Mouse (Mus musculus) liver, embryonic 11.5 days (tissue): ENCODE measurements at regions not wholly inside any gene's neighbourhood (a gene's known extent, or its start where the extent isn't known, plus 50 kb on each side); places are given as distances from the start of the nearest gene placed in this dataset.

Source experiments
- ATAC-seq: fragments of 200-750 bp; cut with Nextera tagmentation; replicated peaks from 2 replicates; pipeline ENCODE4 v1.8.0; 2017; ENCODE audit warnings: moderate number of reproducible peaks, mild to moderate bottlenecking, moderate TSS enrichment, moderate library complexity; ENCODE audit not compliant: low FRiP score
- DNase-seq: peaks from one replicate; pipeline ENCODE4 v3.0.0-alpha.2; 2017; ENCODE audit warnings: low spot score
- H3K27ac ChIP-seq: fragments of 300-500 bp; sonication (generic); 2 replicates; pipeline ENCODE4 v1.5.1; 2014; ENCODE audit warnings: mild to moderate bottlenecking, low read depth, low read length, control low read depth
- H3K27me3 ChIP-seq: fragments of 300-500 bp; sonication (generic); replicated peaks from 2 replicates; pipeline ENCODE4 v1.6.1; 2014; ENCODE audit warnings: low read length, mixed read lengths; ENCODE audit not compliant: control insufficient read depth, insufficient read depth
- H3K36me3 ChIP-seq: fragments of 300-500 bp; sonication (generic); 2 replicates; pipeline ENCODE4 v1.6.1; 2014; ENCODE audit warnings: mild to moderate bottlenecking, low read length, moderate library complexity, mixed read lengths; ENCODE audit not compliant: control insufficient read depth, insufficient read depth
- H3K4me1 ChIP-seq: fragments of 300-500 bp; sonication (generic); replicated peaks from 2 replicates; pipeline ENCODE4 v1.6.1; 2014; ENCODE audit warnings: low read length, mixed read lengths; ENCODE audit not compliant: control insufficient read depth, insufficient read depth
- H3K4me2 ChIP-seq: fragments of 300-500 bp; sonication (generic); 2 replicates; pipeline ENCODE4 v1.6.1; 2014; ENCODE audit warnings: mild to moderate bottlenecking, control low read depth, moderate library complexity
- H3K4me3 ChIP-seq: fragments of 300-500 bp; sonication (generic); 2 replicates; pipeline ENCODE4 v1.5.1; 2014; ENCODE audit warnings: low read depth, low read length, control low read depth
- H3K9ac ChIP-seq: fragments of 300-500 bp; sonication (generic); 2 replicates; pipeline ENCODE4 v1.6.1; 2014; ENCODE audit warnings: low read depth, low read length, control low read depth
- H3K9me3 ChIP-seq: fragments of 300-500 bp; sonication (generic); 2 replicates; pipeline ENCODE4 v1.6.1; 2016; ENCODE audit warnings: low read length, inconsistent platforms, mixed read lengths; ENCODE audit not compliant: control insufficient read depth
- WGBS: fragments of 180-500 bp; shearing (Covaris S2); extraction: QIAGEN DNeasy Blood & Tissue Kit; methylation state at CpG from one replicate; pipeline ENCODE4 v1.1.7; 2014; 5-methylcytosine and 5-hydroxymethylcytosine counted together

DNA sequence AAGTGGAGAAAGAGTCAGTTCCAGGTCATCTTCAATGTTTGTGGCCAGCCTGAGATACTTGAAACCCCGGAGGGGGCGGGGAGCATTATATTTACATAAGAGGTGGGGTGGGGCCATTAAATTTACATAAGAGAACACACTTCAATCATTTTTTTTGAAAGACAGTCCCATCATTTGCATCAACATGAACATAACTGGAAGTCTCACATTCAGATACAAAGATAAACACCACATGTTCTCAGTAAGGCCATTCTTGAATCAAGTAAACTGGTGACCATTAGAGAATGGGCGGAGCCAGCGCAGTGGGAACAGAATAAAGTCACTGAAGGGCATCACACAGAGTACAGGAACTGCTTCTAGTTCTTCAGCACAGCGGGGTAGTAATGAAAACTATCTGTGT is 137.2 kb downstream of the Atp23 start:
- Histone ChIP-seq H3K4me1 (no peaks in the 10 kb centered on the region), H3K36me3 (no peaks in the 10 kb centered on the region), H3K4me3 (no peak overlapping the region), H3K27me3 (no peaks in the 10 kb centered on the region), H3K9me3 (no peaks in the 10 kb centered on the region), H3K4me2 (no peak overlapping the region), H3K9ac (no peak overlapping the region), H3K27ac (no peak overlapping the region)
- WGBS: 62% methylated on average over 5 of the region's 5 CpGs
- DNase-seq: no peak
- no peak for ATAC-seq

DNA sequence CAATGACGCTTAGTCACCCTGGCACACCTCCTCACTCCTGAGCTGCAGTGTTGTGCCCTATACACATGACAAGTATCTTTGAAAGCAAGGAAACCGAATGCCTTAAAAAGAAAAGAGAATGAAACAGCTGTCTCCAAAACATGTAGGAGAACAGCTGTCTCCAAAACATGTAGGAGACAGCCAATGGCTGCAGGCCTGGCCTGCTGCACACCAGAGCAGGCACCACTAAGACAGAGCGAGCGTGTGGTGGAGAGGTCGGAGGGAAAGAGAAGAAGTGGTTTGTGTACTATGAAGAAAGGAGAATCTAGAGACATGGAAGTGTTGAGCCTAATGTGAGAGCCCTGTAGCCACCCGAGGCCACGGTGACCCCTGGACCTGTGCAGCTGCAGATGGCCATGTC is 142.5 kb downstream of the Atp23 start:
- no peaks in the 10 kb centered on the region for H3K4me1 ChIP-seq
- no peak overlapping the region for H3K4me3 ChIP-seq
- no peaks in the 10 kb centered on the region for H3K9me3 ChIP-seq
- no peaks in the 10 kb centered on the region for H3K36me3 ChIP-seq
- no peak overlapping the region for H3K9ac ChIP-seq
- H3K4me2 ChIP-seq: no peak overlapping the region
- WGBS: 80% methylated on average over 7 of the region's 7 CpGs
- DNase-seq (no peak), ATAC-seq (no peak)
- H3K27ac ChIP-seq: no peak overlapping the region
- no peaks in the 10 kb centered on the region for H3K27me3 ChIP-seq

DNA sequence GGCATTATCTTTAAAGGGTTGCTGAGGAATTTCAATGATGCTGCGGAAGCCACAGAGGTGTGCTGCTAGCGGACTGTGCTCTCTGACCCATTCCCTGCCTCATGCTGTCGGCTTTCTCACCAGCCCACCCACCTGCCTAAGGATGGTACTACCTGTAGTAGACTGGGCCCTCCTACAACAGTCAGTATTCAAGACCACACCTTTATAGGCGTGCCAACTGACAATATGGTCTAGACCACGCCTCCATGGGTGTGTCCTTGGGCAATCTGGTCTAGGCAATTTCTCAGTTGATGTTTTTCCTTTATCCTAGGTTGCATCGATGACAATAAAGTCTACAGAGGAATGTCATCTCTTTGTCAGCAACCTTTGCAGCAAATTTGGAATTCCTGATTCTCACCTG is 148.0 kb downstream of the Atp23 start:
- Histone ChIP-seq H3K27ac (no peak overlapping the region), H3K4me3 (no peak overlapping the region), H3K4me2 (no peak overlapping the region), H3K4me1 (no peaks in the 10 kb centered on the region), H3K9me3 (no peaks in the 10 kb centered on the region), H3K9ac (no peak overlapping the region), H3K36me3 (no peaks in the 10 kb centered on the region), H3K27me3 (no peaks in the 10 kb centered on the region)
- no peak for ATAC-seq
- WGBS: 58% methylated on average over 6 of the region's 6 CpGs
- no peak for DNase-seq

DNA sequence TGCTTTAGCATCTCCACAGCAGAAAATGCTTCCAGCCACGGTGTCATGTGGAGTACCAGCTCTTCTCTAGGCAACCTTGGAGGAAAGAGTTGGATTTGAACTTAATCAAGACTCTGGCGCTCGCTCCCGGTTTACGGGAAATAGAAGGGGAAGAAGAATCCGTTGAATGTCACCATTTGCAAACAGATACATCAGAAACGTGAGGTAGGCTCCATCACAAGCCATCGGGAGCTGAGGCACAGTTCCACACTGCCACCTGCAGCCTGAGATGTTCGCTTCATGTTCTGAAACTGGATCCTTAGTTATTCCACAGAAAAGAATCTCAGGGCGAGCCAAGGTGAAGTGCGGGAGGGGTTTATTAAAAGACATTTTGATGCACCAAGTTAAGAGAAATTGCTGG is 148.5 kb downstream of the Atp23 start:
- 57% methylated on average over 11 of the region's 11 CpGs for WGBS
- Histone ChIP-seq H3K27me3 (no peaks in the 10 kb centered on the region), H3K4me1 (no peaks in the 10 kb centered on the region), H3K27ac (no peak overlapping the region), H3K4me2 (no peak overlapping the region), H3K36me3 (no peaks in the 10 kb centered on the region), H3K4me3 (no peak overlapping the region), H3K9me3 (no peaks in the 10 kb centered on the region), H3K9ac (no peak overlapping the region)
- DNase-seq (no peak), ATAC-seq (no peak)

DNA sequence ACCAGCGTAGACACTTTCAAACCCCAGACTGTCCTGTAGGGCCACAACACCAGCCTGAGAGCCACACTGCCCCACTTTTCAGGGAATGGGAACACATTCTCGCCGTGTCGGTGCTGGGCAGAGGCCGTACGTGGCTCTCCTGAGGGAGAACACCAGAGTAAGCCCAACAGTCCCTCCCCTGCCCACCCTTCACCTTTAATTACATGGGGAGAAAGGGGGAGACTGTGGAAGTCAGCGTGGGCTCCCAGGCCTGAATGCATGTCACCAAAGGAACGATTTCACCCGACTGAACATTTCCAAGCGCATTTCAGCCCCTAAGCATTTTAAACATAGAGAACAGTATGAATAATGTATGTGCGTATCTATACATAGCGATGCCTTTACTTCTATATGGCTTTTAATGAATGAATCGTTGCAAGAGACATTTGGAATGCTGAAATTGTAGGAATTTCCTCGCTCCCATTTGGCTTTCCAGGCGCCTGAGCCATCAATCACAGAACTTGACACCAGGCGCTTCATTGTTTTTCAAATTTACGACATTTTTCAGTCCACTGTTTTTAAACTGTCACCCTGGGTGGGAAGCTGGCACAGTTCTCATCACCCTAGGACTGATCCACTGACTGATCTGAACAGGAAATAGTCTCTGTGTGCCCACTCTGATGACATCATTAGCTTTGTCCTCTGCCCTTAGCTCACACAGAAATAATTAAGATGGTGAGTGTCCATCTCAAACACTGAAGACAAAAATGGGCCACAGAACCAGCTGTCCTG is 152.3 kb downstream of the Atp23 start:
- DNase-seq (no peak), ATAC-seq (no peak)
- no peak overlapping the region for H3K4me3 ChIP-seq
- no peak overlapping the region for H3K4me2 ChIP-seq
- H3K9me3 ChIP-seq: no peaks in the 10 kb centered on the region
- H3K27ac ChIP-seq: no peak overlapping the region
- no peaks in the 10 kb centered on the region for H3K27me3 ChIP-seq
- no peak overlapping the region for H3K9ac ChIP-seq
- H3K4me1 ChIP-seq: no peaks in the 10 kb centered on the region
- WGBS: 70% methylated on average over 17 of the region's 17 CpGs
- H3K36me3 ChIP-seq: no peaks in the 10 kb centered on the region

DNA sequence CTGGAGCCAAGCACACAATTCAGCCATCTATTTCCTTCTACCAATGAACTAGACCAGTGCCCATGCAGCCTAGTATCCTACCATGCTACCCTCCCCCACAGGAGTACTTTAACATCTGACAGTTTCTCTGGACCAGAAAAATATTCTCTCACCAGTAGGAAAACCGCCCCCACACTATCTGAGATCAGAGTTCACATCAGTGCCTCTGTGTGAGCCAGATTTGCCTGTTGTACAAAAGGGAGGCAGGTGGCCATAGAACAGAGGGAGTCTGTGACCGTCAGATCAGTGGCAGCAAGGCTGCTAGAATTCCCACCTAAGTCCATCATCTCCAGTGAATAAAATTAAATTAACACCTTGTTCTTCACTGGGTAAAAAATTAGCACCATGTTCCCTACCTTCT is 166.5 kb downstream of the Atp23 start:
- WGBS: 67% methylated on average over 2 of the region's 2 CpGs

DNA sequence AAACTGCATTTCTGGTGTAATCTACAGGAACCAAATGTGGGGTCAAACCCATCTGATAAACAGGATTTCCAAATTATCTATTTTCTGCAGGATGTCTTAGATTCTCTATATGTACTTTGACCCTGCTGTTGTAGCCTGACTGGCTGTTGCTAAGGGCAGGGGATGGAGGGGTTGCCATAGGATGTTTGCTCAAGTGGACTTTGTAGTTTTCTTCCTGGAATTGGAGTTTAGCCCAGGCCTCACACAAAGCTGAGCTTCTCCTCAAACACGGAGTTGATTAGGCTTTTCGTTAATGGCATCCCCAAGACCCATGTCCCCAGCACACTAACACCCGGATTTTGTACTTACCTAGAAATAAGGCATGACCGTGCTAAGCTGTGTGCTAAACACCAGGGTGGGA is 173.3 kb downstream of the Atp23 start:
- no peak overlapping the region for H3K9ac ChIP-seq
- no peaks in the 10 kb centered on the region for H3K9me3 ChIP-seq
- no peaks in the 10 kb centered on the region for H3K27me3 ChIP-seq
- H3K4me3 ChIP-seq: no peak overlapping the region
- H3K4me1 ChIP-seq: no peaks in the 10 kb centered on the region
- WGBS: 71% methylated on average over 4 of the region's 4 CpGs
- ATAC-seq: 0 out of 2 replicates have a peak, but pooled peaks have one; percentile 49
- H3K4me2 ChIP-seq: no peak overlapping the region
- no peak overlapping the region for H3K27ac ChIP-seq
- no peak for DNase-seq
- no peaks in the 10 kb centered on the region for H3K36me3 ChIP-seq

More for the DNA sequence above, 166.5 kb downstream of the Atp23 start:
- Histone ChIP-seq H3K9ac (no peak overlapping the region), H3K4me3 (no peak overlapping the region), H3K4me1 (no peaks in the 10 kb centered on the region), H3K27ac (no peak overlapping the region), H3K4me2 (no peak overlapping the region), H3K27me3 (no peaks in the 10 kb centered on the region), H3K36me3 (no peaks in the 10 kb centered on the region), H3K9me3 (no peaks in the 10 kb centered on the region)
- 0 out of 2 replicates have a peak, but pooled peaks have one; percentile 31 for ATAC-seq
- no peak for DNase-seq

DNA sequence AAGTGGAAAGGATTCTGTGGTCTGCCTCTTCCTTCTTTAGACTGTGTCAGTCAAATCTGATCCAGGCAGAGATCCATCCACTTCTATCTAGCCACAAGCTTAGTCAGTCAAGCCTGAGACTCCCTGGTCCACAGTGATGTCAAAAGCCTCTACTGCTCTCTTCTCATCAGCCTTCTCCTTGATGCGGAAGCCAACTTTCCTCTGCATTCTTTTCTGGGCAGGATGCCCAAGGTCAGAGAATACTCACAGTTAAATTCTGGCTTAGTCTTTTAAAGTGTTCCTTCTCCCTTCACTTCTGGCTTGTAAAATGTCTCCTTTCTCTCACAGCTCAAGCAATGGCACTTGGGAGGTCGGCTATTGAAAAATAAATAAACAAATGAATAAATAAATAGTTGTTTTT is 183.2 kb downstream of the Atp23 start:
- ATAC-seq: no peak
- 75% methylated on average over 2 of the region's 2 CpGs for WGBS
- H3K27ac ChIP-seq: no peak overlapping the region
- no peaks in the 10 kb centered on the region for H3K27me3 ChIP-seq
- no peak for DNase-seq
- no peaks in the 10 kb centered on the region for H3K9me3 ChIP-seq
- no peak overlapping the region for H3K4me2 ChIP-seq
- H3K4me3 ChIP-seq: no peak overlapping the region
- no peak overlapping the region for H3K9ac ChIP-seq
- H3K4me1 ChIP-seq: no peaks in the 10 kb centered on the region
- no peaks in the 10 kb centered on the region for H3K36me3 ChIP-seq

GRCm38 (mm10) chr10:126711758-126712157 is 189.4 kb downstream of the Atp23 start:
- ATAC-seq: no peak
- no peaks in the 10 kb centered on the region for H3K36me3 ChIP-seq
- WGBS: 53% methylated on average over 3 of the region's 3 CpGs
- H3K4me1 ChIP-seq: no peaks in the 10 kb centered on the region
- H3K9ac ChIP-seq: no peak overlapping the region
- no peak for DNase-seq
- H3K27ac ChIP-seq: no peak overlapping the region
- no peaks in the 10 kb centered on the region for H3K27me3 ChIP-seq
- H3K4me3 ChIP-seq: no peak overlapping the region
- no peak overlapping the region for H3K4me2 ChIP-seq
- no peaks in the 10 kb centered on the region for H3K9me3 ChIP-seq
